Mouse (Mus musculus) CH12.LX (cell line): ENCODE measurements around the gene Pabpn1.

Experiments
- BHLHE40 ChIP-seq: IDR thresholded peaks from 2 replicates; pipeline ENCODE4 v1.6.1; 2011; ENCODE audit warnings: mild to moderate bottlenecking, low read depth, low read length, improper control_type of control experiment
- CHD2 ChIP-seq: IDR thresholded peaks from 2 replicates; pipeline ENCODE4 v1.6.1; 2011; ENCODE audit warnings: low read length, improper control_type of control experiment
- CTCF ChIP-seq, 2 experiments: IDR thresholded peaks in 1 of 2; conservative IDR thresholded peaks in 1 of 2; 2 replicates each; pipeline ENCODE4 v1.5.1; 2011 to 2012; ENCODE audit warnings: low read depth in 2 of 2, low read length in 2 of 2, improper control_type of control experiment in 1 of 2, inconsistent platforms in 1 of 2, mild to moderate bottlenecking in 1 of 2, moderate library complexity in 1 of 2
- EP300 ChIP-seq: IDR thresholded peaks from 2 replicates; pipeline ENCODE4 v1.6.1; 2011; ENCODE audit warnings: low read length, improper control_type of control experiment
- HCFC1 ChIP-seq: IDR thresholded peaks from 2 replicates; pipeline ENCODE4 v1.6.1; 2012; ENCODE audit warnings: low read depth, mild to moderate bottlenecking, inconsistent platforms, low read length, improper control_type of control experiment
- MAFK ChIP-seq: IDR thresholded peaks from 2 replicates; pipeline ENCODE4 v1.6.1; 2011; ENCODE audit warnings: low read length, improper control_type of control experiment; ENCODE audit not compliant: insufficient replicate concordance
- MYC ChIP-seq: IDR thresholded peaks from 2 replicates; pipeline ENCODE4 v1.6.1; 2011; ENCODE audit warnings: low read depth, mild to moderate bottlenecking, improper control_type of control experiment, low read length
- POLR2A ChIP-seq: IDR thresholded peaks from 2 replicates; pipeline ENCODE4 v1.6.1; 2011; ENCODE audit warnings: low read depth, mild to moderate bottlenecking, improper control_type of control experiment, low read length
- USF1 ChIP-seq: IDR thresholded peaks from 2 replicates; pipeline ENCODE4 v1.6.1; 2014; ENCODE audit warnings: low read depth, mild to moderate bottlenecking, inconsistent platforms, low read length, improper control_type of control experiment
- ZKSCAN1 ChIP-seq: IDR thresholded peaks from 2 replicates; pipeline ENCODE4 v1.6.1; 2012; ENCODE audit warnings: low read depth, inconsistent platforms, low read length, improper control_type of control experiment, borderline replicate concordance

- TF ChIP-seq MYC (no peak), BHLHE40 (no peak), POLR2A (no peak), CHD2 (no peak), EP300 (no peak), CTCF (conservative IDR thresholded peaks at IDR 0.05 in 1 of 2, IDR thresholded peaks at IDR 0.05 in 1 of 2; ENCODE audit: low read depth in 2 of 2, low read length in 2 of 2) (no peak), MAFK (no peak), USF1 (no peak), HCFC1 (no peak), ZKSCAN1 (no peak)
Observed at GRCm38 (mm10) chr14:54908682-54909081, 16.4 kb downstream of the Pabpn1 start.
